Mouse (Mus musculus) heart, embryonic 11.5 days (tissue): Measurements from ENCODE around the gene Arl15. TPM values are rescaled to one million over a fixed set of nuclear protein-coding genes. Genes with fewer than 3 reads are reported as not detected.

ENCODE experiments used
- ATAC-seq: fragments of 200-750 bp; cut with Nextera tagmentation; replicated peaks from 2 replicates; pipeline ENCODE4 v1.8.0; 2017; ENCODE audit warnings: moderate library complexity; ENCODE audit not compliant: insufficient number of reproducible peaks, low FRiP score, low TSS enrichment
- H3K27ac ChIP-seq: fragments of 300-500 bp; sonication (generic); 2 replicates; pipeline ENCODE4 v1.5.1; 2014; ENCODE audit warnings: mild to moderate bottlenecking, low read depth, low read length
- H3K27me3 ChIP-seq: fragments of 300-500 bp; sonication (generic); 2 replicates; pipeline ENCODE4 v1.6.1; 2014; ENCODE audit warnings: mild to moderate bottlenecking, low read length, mixed read lengths; ENCODE audit not compliant: control insufficient read depth, insufficient read depth
- H3K36me3 ChIP-seq: fragments of 300-500 bp; sonication (generic); 2 replicates; pipeline ENCODE4 v1.6.1; 2014; ENCODE audit warnings: mild to moderate bottlenecking, low read length, moderate library complexity, mixed read lengths; ENCODE audit not compliant: control insufficient read depth, insufficient read depth
- H3K4me1 ChIP-seq: fragments of 300-500 bp; sonication (generic); 2 replicates; pipeline ENCODE4 v1.6.1; 2014; ENCODE audit warnings: low read length; ENCODE audit not compliant: control insufficient read depth, insufficient read depth
- H3K4me2 ChIP-seq: fragments of 300-500 bp; sonication (generic); 2 replicates; pipeline ENCODE4 v1.6.1; 2014; ENCODE audit warnings: mild to moderate bottlenecking, moderate library complexity
- H3K4me3 ChIP-seq: fragments of 300-500 bp; sonication (generic); 2 replicates; pipeline ENCODE4 v1.5.1; 2014; ENCODE audit warnings: low read depth, low read length
- H3K9ac ChIP-seq: fragments of 300-500 bp; sonication (generic); 2 replicates; pipeline ENCODE4 v1.6.1; 2014; ENCODE audit warnings: mild to moderate bottlenecking, low read depth, low read length, moderate library complexity
- H3K9me3 ChIP-seq: fragments of 300-500 bp; sonication (generic); replicated peaks from 2 replicates; pipeline ENCODE4 v1.6.1; 2016; ENCODE audit warnings: low read length; ENCODE audit not compliant: control insufficient read depth
- WGBS: fragments of 180-500 bp; shearing (Covaris S2); extraction: QIAGEN DNeasy Blood & Tissue Kit; methylation state at CpG from one replicate; pipeline ENCODE4 v1.1.7; 2014; ENCODE audit not compliant: insufficient replicate concordance; 5-methylcytosine and 5-hydroxymethylcytosine counted together
- polyA plus RNA-seq: library from polyadenylated mRNA; unstranded; fragments of >200 nt; fragmentation: Nextera tagmentation; extraction: Ambion mirVana; gene quantifications from 2 replicates; pipeline ENCODE4 v1.2.1, GENCODE M21; 2014

Arl15 gene
- polyA plus RNA-seq, 1 experiment from 2014 or later, result 10.1 TPM

- H3K9me3 ChIP-seq, result no peaks in the 10 kb centered on the region
- no peak overlapping the region for H3K9ac ChIP-seq
- H3K4me3 ChIP-seq, result no peak overlapping the region
- H3K27me3 ChIP-seq, result no peaks in the 10 kb centered on the region
- H3K36me3 ChIP-seq, result no peaks in the 10 kb centered on the region
- no peak overlapping the region for H3K27ac ChIP-seq
- H3K4me2 ChIP-seq, result no peak overlapping the region
- WGBS, result 85% methylated on average over 6 of the region's 6 CpGs
- 0 out of 2 replicates have a peak, but pooled peaks cover 7% of the 10 kb centered on the region for H3K4me1 ChIP-seq
- no peak for ATAC-seq
Observed at GRCm38 (mm10) chr13:113917376-113917775, 123.1 kb downstream of the Arl15 start.

GRCm38 (mm10) chr13:113917868-113918411 is 123.6 kb downstream of the Arl15 start:
- Histone ChIP-seq H3K4me3 (no peak overlapping the region), H3K27me3 (no peaks in the 10 kb centered on the region), H3K4me1 (0 out of 2 replicates have a peak, but pooled peaks cover 7% of the 10 kb centered on the region), H3K4me2 (no peak overlapping the region), H3K9ac (no peak overlapping the region), H3K9me3 (no peaks in the 10 kb centered on the region), H3K27ac (no peak overlapping the region), H3K36me3 (no peaks in the 10 kb centered on the region)
- no peak for ATAC-seq
- WGBS, result 78% methylated on average over 15 of the region's 15 CpGs

GRCm38 (mm10) chr13:113918668-113919067 is 124.4 kb downstream of the Arl15 start:
- no peak for ATAC-seq
- H3K27me3 ChIP-seq, result no peaks in the 10 kb centered on the region
- no peaks in the 10 kb centered on the region for H3K36me3 ChIP-seq
- no peak overlapping the region for H3K9ac ChIP-seq
- H3K4me3 ChIP-seq, result no peak overlapping the region
- 80% methylated on average over 7 of the region's 7 CpGs for WGBS
- H3K4me1 ChIP-seq, result 0 out of 2 replicates have a peak, but pooled peaks cover 7% of the 10 kb centered on the region
- H3K4me2 ChIP-seq, result no peak overlapping the region
- no peaks in the 10 kb centered on the region for H3K9me3 ChIP-seq
- H3K27ac ChIP-seq, result no peak overlapping the region

GRCm38 (mm10) chr13:113935697-113936096 is 141.4 kb downstream of the Arl15 start:
- Histone ChIP-seq H3K9ac (no peak overlapping the region), H3K4me1 (no peaks in the 10 kb centered on the region; the same call in 1 of the 2 replicates), H3K4me2 (no peak overlapping the region), H3K27ac (no peak overlapping the region), H3K4me3 (no peak overlapping the region), H3K27me3 (no peaks in the 10 kb centered on the region), H3K9me3 (no peaks in the 10 kb centered on the region), H3K36me3 (no peaks in the 10 kb centered on the region)
- 84% methylated on average over 4 of the region's 4 CpGs for whole genome bisulfite sequencing
- no peak for ATAC-seq

GRCm38 (mm10) chr13:113937231-113937630 is 142.9 kb downstream of the Arl15 start:
- Histone ChIP-seq H3K9me3 (no peaks in the 10 kb centered on the region), H3K4me1 (no peaks in the 10 kb centered on the region; the same call in 1 of the 2 replicates), H3K4me2 (no peak overlapping the region), H3K27ac (no peak overlapping the region), H3K9ac (no peak overlapping the region), H3K27me3 (no peaks in the 10 kb centered on the region), H3K36me3 (no peaks in the 10 kb centered on the region), H3K4me3 (no peak overlapping the region)
- ATAC-seq, result no peak
- WGBS, result 89% methylated on average over 5 of the region's 5 CpGs

GRCm38 (mm10) chr13:113938561-113938960 is 144.3 kb downstream of the Arl15 start:
- Histone ChIP-seq H3K9ac (no peak overlapping the region), H3K4me1 (no peaks in the 10 kb centered on the region; the same call in 1 of the 2 replicates), H3K4me2 (no peak overlapping the region), H3K27me3 (no peaks in the 10 kb centered on the region), H3K36me3 (no peaks in the 10 kb centered on the region), H3K9me3 (no peaks in the 10 kb centered on the region), H3K27ac (no peak overlapping the region), H3K4me3 (no peak overlapping the region)
- ATAC-seq, result no peak
- 77% methylated on average over 9 of the region's 9 CpGs for WGBS

- Histone ChIP-seq H3K27ac (no peak overlapping the region), H3K36me3 (no peaks in the 10 kb centered on the region), H3K4me3 (no peak overlapping the region), H3K9me3 (no peaks in the 10 kb centered on the region), H3K27me3 (no peaks in the 10 kb centered on the region), H3K9ac (no peak overlapping the region), H3K4me2 (no peak overlapping the region), H3K4me1 (no peaks in the 10 kb centered on the region; the same call in 1 of the 2 replicates)
- ATAC-seq, result no peak
- 60% methylated on average over 10 of the region's 10 CpGs for WGBS
Observed at GRCm38 (mm10) chr13:113939097-113939496, 144.8 kb downstream of the Arl15 start.

- no peak for ATAC-seq
- H3K4me1 ChIP-seq, result no peaks in the 10 kb centered on the region; the same call in 1 of the 2 replicates
- no peak overlapping the region for H3K4me3 ChIP-seq
- no peak overlapping the region for H3K9ac ChIP-seq
- no peaks in the 10 kb centered on the region for H3K9me3 ChIP-seq
- WGBS, result 37% methylated on average over 3 of the region's 3 CpGs
- H3K27me3 ChIP-seq, result no peaks in the 10 kb centered on the region
- no peak overlapping the region for H3K27ac ChIP-seq
- no peaks in the 10 kb centered on the region for H3K36me3 ChIP-seq
- no peak overlapping the region for H3K4me2 ChIP-seq
Observed at GRCm38 (mm10) chr13:113939681-113940080, 145.4 kb downstream of the Arl15 start.

- H3K4me1 ChIP-seq, result no peaks in the 10 kb centered on the region; the same call in 1 of the 2 replicates
- H3K27me3 ChIP-seq, result no peaks in the 10 kb centered on the region
- no peaks in the 10 kb centered on the region for H3K36me3 ChIP-seq
- H3K9me3 ChIP-seq, result no peaks in the 10 kb centered on the region
- no peak overlapping the region for H3K27ac ChIP-seq
- no peak for ATAC-seq
- no peak overlapping the region for H3K9ac ChIP-seq
- H3K4me3 ChIP-seq, result no peak overlapping the region
- no peak overlapping the region for H3K4me2 ChIP-seq
- 90% methylated on average over 7 of the region's 7 CpGs for WGBS
Observed at GRCm38 (mm10) chr13:113940151-113940550, 145.8 kb downstream of the Arl15 start.
